Mouse (Mus musculus) midbrain, postnatal 0 days (tissue): ENCODE measurements around the gene Tmem88. TPM values are rescaled to one million over a fixed set of nuclear protein-coding genes. Genes with fewer than 3 reads are reported as not detected.

Experiments used
- ATAC-seq: fragments of 200-750 bp; cut with Nextera tagmentation; 2 replicates; pipeline ENCODE4 v1.8.0; 2017; ENCODE audit warnings: moderate number of reproducible peaks, mild to moderate bottlenecking, moderate TSS enrichment, moderate library complexity; ENCODE audit not compliant: low FRiP score
- DNase-seq: peaks from one replicate; pipeline ENCODE4 v3.0.0-alpha.2; 2015; ENCODE audit warnings: low spot score
- H3K27ac ChIP-seq: fragments of 300-500 bp; sonication (generic); 2 replicates; pipeline ENCODE4 v1.5.1; 2014; ENCODE audit warnings: low read depth, mild to moderate bottlenecking, low read length, mixed read lengths
- H3K27me3 ChIP-seq: fragments of 300-500 bp; sonication (generic); 2 replicates; pipeline ENCODE4 v1.6.1; 2014; ENCODE audit warnings: low read length, control low read depth, mixed read lengths; ENCODE audit not compliant: insufficient read depth
- H3K36me3 ChIP-seq: fragments of 300-500 bp; sonication (generic); 2 replicates; pipeline ENCODE4 v1.6.1; 2014; ENCODE audit warnings: low read length, control low read depth, mixed read lengths; ENCODE audit not compliant: insufficient read depth
- H3K4me1 ChIP-seq: fragments of 300-500 bp; sonication (generic); 2 replicates; pipeline ENCODE4 v1.6.1; 2014; ENCODE audit warnings: mild to moderate bottlenecking, control low read depth, antibody characterized with exemption, low read length, mixed read lengths; ENCODE audit not compliant: insufficient read depth
- H3K4me2 ChIP-seq: fragments of 300-500 bp; sonication (generic); 2 replicates; pipeline ENCODE4 v1.6.1; 2014; ENCODE audit warnings: low read depth, mild to moderate bottlenecking, low read length, mixed read lengths; ENCODE audit not compliant: poor library complexity, severe bottlenecking
- H3K4me3 ChIP-seq: fragments of 300-500 bp; sonication (generic); 2 replicates; pipeline ENCODE4 v1.5.1; 2014; ENCODE audit warnings: low read depth, mild to moderate bottlenecking, low read length, moderate library complexity
- H3K9ac ChIP-seq: fragments of 300-500 bp; sonication (generic); replicated peaks from 2 replicates; pipeline ENCODE4 v1.6.1; 2014; ENCODE audit warnings: mild to moderate bottlenecking, low read length, moderate library complexity, mixed read lengths; ENCODE audit not compliant: poor library complexity, severe bottlenecking
- H3K9me3 ChIP-seq: fragments of 300-500 bp; sonication (generic); 2 replicates; pipeline ENCODE4 v1.6.1; 2016; ENCODE audit warnings: low read length, control low read depth
- CTCF ChIP-seq: IDR thresholded peaks from 2 replicates; pipeline ENCODE4 v1.5.1; 2016; ENCODE audit warnings: antibody characterized with exemption, mild to moderate bottlenecking
- WGBS: fragments of 180-500 bp; shearing (Covaris S2); extraction: QIAGEN DNeasy Blood & Tissue Kit; methylation state at CpG from one replicate; pipeline ENCODE4 v1.1.7; 2014; 5-methylcytosine and 5-hydroxymethylcytosine counted together
- polyA plus RNA-seq: library from polyadenylated mRNA; unstranded; fragments of >200 nt; fragmentation: Nextera tagmentation; extraction: Ambion mirVana; gene quantifications from 2 replicates; pipeline ENCODE4 v1.2.1, GENCODE M21; 2015
- total RNA-seq: library from RNA; depleted of rRNA; stranded (reverse); fragments of >200 nt; gene quantifications from 2 replicates; pipeline ENCODE4 v1.2.3, GENCODE M21; 2014

The Tmem88 gene
- total and polyA plus RNA-seq, 2 experiments from 2014 or later: 5.7 to 5.8 TPM

DNA sequence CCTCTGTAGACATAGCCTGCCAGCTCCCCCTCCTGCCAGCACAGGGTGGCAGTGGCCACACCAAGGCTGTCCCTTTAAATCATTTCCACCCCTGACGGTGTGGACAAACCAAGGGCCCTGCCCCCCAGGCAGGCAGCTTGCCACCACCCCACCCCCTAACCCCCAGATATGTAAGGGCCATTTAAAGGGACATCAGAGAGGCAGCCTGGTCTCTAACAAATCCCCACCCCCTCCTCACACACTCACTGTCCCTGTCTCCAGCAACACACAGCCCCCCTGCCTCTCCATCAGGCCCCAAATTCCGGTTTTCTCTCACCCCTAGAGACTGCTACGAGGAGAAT is 17.3 kb upstream of the Tmem88 start:
- peak overlapping the region; percentile 98 for H3K9ac ChIP-seq
- H3K4me2 ChIP-seq: peak overlapping the region; percentile 94
- ATAC-seq: peak; percentile 21
- whole genome bisulfite sequencing: 2% methylated on average over 3 of the region's 3 CpGs
- H3K4me3 ChIP-seq: peak overlapping the region; percentile 71
- H3K9me3 ChIP-seq: no peaks in the 10 kb centered on the region
- peak overlapping the region; percentile 98 for H3K27ac ChIP-seq
- peak; percentile 89 for DNase-seq
- H3K27me3 ChIP-seq: no peaks in the 10 kb centered on the region
- peaks cover 33% of the 10 kb centered on the region for H3K4me1 ChIP-seq
- peak; percentile 39; the same call in 1 of the 2 replicates for TF ChIP-seq CTCF
- H3K36me3 ChIP-seq: 0 out of 2 replicates have a peak, but pooled peaks cover 4% of the 10 kb centered on the region

DNA sequence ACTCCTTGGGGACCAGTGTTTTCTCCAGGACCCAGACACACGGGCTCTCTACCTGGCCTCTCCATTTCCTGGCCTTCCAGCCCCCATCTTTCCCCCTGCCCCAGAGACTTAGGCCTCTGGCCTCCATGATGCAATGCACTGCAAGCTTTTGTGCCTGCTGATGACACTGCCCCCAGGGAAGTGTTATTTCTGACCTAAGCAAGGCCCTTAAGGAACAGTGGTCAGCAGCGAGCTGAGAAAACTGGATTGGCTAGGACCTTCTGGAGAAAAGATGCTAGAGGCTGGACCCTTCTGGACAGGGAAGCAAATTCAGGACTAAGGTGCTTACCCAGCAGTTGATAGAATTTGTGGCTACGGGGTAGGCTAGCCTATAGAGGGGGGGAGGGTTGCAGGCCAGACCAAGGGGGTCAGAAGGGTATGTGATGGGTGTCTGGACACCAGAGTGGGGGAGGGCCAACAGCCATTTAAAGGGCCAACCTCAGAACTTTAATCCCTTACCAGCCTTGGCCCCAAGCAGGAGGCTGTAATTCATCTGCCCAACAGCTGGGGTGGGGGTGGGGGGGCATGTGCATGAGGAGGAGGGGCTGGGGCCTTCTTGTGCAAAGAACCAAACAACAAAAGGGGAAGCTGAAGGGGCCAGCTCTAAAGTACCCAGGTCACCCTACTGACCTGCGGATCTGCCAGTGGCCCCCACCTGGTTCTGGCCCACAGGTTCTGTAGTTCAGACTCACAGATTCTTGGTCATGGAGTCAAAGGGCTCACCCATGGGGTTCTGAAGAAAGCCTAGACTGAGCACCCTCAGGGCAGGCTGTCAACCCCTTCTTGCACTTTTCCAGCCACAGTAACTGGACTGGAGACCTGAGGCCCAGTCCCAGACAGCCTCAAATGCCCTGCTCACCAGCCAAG is 16.6 kb upstream of the Tmem88 start:
- 13% methylated on average over 4 of the region's 4 CpGs for WGBS
- H3K9ac ChIP-seq: peak overlapping the region; percentile 98
- H3K27ac ChIP-seq: peak overlapping the region; percentile 98
- H3K4me1 ChIP-seq: peaks cover 30% of the 10 kb centered on the region
- DNase-seq: no peak
- H3K36me3 ChIP-seq: 0 out of 2 replicates have a peak, but pooled peaks cover 4% of the 10 kb centered on the region
- no peak for TF ChIP-seq CTCF
- H3K4me2 ChIP-seq: peak overlapping the region; percentile 94
- H3K27me3 ChIP-seq: no peaks in the 10 kb centered on the region
- H3K4me3 ChIP-seq: peak overlapping the region; percentile 71
- ATAC-seq: no peak
- H3K9me3 ChIP-seq: no peaks in the 10 kb centered on the region

DNA sequence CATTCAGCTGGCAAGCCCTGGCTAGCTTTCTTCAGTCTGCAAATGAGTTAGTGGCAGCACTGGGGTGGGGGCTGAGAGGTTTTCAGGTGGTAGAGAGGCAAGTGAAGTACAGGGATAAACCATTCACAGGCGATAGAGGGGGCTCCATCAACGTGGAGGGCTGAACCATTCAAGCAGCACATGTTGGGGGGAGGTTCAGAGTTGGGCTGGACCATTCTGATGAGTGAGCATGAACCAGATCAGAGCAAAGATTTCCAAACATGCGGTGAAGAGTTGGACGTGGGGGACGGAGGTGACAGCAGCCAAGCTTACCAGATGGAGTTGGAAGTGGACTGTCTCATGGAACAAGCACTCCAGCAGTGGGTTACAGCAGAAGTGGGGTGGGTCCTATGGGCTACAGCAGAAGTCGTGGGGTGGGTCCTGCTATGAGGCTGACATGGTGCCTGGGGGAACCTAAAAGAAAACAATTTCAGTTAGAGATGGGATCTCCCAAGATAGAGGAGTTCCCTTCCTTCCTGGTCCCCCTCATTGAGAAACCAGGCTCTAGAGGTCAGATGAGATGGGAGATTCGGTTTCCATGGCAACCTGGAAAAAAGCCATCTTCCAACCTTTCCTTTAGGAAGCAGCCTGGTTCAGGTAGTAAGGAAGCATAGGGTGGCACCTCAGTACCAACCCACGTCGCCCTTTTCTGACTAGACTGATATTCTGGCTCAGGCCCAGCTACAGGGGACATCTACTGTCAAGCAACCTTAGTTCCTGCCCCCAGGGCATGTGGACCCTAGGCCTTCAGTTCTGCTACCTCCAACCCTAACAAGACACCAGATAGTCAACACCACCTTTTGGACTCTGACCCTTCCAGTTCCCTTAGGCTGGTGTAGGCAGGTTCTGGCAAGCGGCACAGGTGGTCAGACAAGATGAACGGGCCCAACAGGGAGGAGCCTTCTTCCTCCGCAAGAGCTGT is 15.5 kb upstream of the Tmem88 start, which contains the start of gene Kdm6b:
TSS of gene Kdm6b (minus strand) at position 455 of the 961 bp plus-strand sequence.
- H3K4me1 ChIP-seq: peaks cover 28% of the 10 kb centered on the region
- TF ChIP-seq CTCF: peak; percentile 41
- no peaks in the 10 kb centered on the region for H3K9me3 ChIP-seq
- H3K9ac ChIP-seq: peak within 1 kb of the TSS; percentile 98
- peak within 1 kb of the TSS; percentile 94 for H3K4me2 ChIP-seq
- WGBS: 31% methylated on average over 12 of the region's 12 CpGs
- peak within 1 kb of the TSS; percentile 98 for H3K27ac ChIP-seq
- H3K4me3 ChIP-seq: peak within 1 kb of the TSS; percentile 71
- no peaks in the 10 kb centered on the region for H3K27me3 ChIP-seq
- peak; percentile 86 for DNase-seq
- 0 out of 2 replicates have a peak, but pooled peaks cover 4% of the 10 kb centered on the region for H3K36me3 ChIP-seq
- ATAC-seq: no peak

DNA sequence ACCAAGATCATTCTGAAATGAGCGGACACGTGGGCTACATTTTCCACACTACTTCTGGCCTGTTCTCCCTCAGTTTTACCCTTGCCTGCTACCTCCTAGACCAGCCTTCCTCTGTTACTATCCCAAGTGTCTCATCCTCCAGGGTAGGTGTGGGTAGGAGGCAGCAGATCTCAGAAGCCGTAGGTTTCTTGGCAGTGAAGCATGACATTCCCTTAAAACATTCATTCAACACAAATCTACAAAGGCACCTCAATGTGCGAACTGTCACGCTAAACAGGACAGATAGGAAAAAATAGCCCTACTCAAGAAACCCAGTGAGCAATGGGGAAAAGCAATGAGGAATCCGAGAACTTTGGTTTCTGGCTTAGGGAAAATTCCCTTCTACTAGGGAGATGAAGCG is 14.5 kb upstream of the Tmem88 start:
- DNase-seq (no peak), ATAC-seq (no peak)
- TF ChIP-seq CTCF: no peak
- Histone ChIP-seq H3K4me2 (peak overlapping the region; percentile 94), H3K9ac (peak overlapping the region; percentile 98), H3K36me3 (peaks cover 10% of the 10 kb centered on the region), H3K4me1 (peaks cover 35% of the 10 kb centered on the region), H3K4me3 (peak overlapping the region; percentile 71; the same call in 1 of the 2 replicates), H3K27ac (peak overlapping the region; percentile 57), H3K27me3 (no peaks in the 10 kb centered on the region), H3K9me3 (no peaks in the 10 kb centered on the region)
- 54% methylated on average over 7 of the region's 7 CpGs for WGBS

DNA sequence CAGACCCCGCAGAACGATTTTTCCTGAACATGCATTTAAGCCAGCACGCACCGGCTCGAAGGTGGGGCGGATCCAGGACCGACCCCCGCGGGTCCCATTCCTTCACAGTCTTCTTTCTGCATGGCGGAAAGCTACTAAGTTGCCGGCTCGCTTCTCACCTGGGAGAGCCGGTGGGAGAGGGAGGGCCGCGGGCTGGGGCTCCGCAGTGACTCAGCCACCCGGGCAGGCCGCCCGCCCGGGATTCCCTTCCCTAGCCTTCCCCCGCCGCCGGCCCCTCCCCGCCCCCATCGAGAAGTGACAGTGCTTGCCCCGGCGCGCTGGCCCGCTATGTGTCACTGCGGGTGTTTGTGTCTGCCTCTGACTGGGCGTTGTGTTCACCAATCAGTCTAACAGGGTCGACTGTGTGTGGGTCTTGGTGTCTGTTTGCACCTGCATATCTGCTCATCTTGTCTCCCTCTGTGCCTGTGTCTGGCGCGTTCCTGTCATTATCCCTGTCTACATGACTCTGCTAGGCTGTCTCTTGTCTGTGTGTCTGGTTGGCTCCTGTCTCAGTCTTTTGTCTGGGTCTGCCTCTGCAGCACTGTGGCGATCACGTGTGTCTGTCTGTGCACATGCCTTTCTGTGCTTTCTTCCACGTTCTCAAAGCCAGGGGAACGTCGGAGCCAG is 13.6 kb upstream of the Tmem88 start:
- ATAC-seq (no peak), DNase-seq (peak; percentile 61)
- Histone ChIP-seq H3K4me1 (peaks cover 35% of the 10 kb centered on the region), H3K36me3 (peaks cover 18% of the 10 kb centered on the region), H3K27ac (peak overlapping the region; percentile 89), H3K9ac (peak overlapping the region; percentile 98), H3K4me3 (peak overlapping the region; percentile 73), H3K4me2 (peak overlapping the region; percentile 94), H3K27me3 (no peaks in the 10 kb centered on the region), H3K9me3 (no peaks in the 10 kb centered on the region)
- no peak for TF ChIP-seq CTCF
- WGBS: under 1% methylated on average over 39 of the region's 39 CpGs
